Mouse (Mus musculus) erythroblast, embryonic 14.5 days (primary cell): ENCODE measurements around the gene Taf11.

ENCODE experiments used
- GATA1 ChIP-seq: IDR thresholded peaks from 2 replicates; pipeline ENCODE4 v1.6.1; 2012; ENCODE audit warnings: low read length, inconsistent platforms, mixed read lengths
- TAL1 ChIP-seq: IDR thresholded peaks from 3 replicates; pipeline ENCODE4 v1.6.1; 2012; ENCODE audit warnings: low read length, inconsistent platforms, mixed read lengths

DNA sequence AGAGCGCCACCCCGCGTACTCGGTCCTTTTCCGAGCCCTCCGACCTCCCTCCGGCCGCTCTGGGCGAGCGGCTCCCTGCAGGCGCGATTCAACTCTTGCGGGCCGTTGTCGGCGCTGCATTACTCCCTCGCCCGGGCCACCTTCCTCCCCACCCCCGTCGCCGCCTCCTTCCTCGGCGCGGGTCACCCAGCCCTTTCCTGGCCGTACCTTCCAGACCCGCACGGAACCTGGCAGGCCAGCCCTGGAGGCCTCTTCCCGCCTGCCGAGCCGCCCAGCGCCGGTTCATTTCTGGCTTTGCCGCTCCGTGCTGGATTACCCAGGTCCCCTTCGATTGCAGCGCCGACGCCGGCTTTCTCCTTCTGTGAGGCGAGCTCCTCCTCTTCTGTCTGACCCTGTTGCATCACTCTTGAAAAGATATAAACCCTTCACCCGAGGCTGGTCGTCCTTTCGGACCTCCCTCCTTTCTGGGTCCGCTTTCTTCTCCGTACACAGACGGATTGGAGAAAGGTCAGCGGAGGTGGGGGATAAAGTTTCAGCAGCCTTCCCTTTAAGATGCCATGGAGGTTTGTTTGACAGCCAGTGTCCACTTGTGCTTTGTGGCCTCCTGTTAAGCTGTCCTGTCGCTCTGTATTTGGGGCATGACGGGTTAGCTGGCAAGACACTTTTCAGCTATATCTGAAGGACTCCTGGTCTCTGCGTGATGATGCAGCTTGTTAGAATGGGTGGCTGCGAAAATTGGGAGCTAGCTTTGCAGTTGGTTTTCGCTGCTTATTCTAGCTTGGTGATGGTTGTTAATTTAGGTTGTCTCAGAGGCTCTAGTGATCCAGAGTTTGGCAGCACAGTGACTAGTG lies 52.6 kb downstream of the Taf11 start:
- TF ChIP-seq GATA1 (no peak), TAL1 (no peak)
